Mouse (Mus musculus) adrenal gland, adult 8-10 months (tissue): ENCODE data around the gene Pipox. TPM values are rescaled to one million over a fixed set of nuclear protein-coding genes. Genes with fewer than 3 reads are reported as not detected.

Experiments used
- DNase-seq: peaks from one replicate; pipeline ENCODE4 v3.0.0; 2022
- total RNA-seq, 4 experiments: library from RNA; stranded (reverse); gene quantifications; 2 replicates each; pipeline ENCODE4 v1.2.4; 2022

Gene Pipox
- total RNA-seq, 4 experiments from 2014 or later = 0.89 to 2.4 (median 1.5) TPM

DNA sequence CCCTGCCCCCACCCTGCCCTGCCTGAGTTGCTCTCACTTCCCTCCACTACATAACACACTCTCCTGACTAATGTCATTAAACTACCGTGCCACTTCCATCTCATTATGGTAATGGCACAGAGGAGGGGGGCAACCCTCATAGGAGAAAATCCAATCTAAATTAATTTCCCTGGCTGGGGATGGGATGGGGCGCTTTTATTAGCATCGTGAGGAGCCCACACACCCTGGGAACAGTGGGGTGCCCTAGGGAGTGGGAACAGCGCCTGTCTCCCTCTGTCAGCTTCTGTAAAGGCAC lies 50.0 kb downstream of the Pipox start:
- DNase-seq = no peak

DNA sequence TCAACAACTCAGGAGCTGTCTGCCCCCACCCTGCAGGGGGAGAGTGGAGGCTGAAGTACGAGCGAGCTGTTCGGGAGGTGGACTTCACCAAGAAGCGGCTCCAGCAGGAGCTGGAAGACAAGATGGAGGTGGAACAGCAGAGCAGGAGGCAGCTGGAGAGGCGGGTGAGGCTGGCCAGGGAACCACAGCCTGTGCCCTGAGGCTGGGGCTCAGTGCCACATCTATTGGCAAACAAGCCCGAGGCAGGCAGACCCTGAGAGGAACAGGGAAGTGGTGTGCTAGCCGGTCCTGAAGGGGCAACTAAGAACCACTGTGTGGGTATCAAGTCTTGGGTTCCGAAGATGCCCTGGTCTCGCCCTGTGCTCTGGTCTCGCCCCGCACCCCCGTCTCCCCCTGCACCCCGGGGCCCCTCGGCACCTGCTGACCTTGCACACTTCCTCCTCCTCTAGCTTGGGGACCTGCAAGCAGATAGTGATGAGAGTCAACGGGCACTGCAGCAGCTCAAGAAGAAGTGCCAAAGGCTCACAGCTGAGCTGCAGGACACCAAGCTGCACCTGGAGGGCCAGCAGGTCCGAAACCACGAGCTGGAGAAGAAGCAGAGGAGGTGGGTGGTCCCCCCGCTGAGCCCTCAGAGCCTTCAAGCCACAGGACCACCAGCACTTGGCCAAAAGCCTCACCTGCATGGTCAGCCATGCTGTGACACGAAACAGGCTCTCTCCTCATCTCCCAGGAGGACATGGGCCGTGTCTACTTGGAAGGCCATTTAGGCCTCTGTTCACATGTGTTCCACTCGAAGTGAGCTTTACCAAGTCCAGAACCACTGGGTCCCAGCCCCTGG lies 50.6 kb downstream of the Pipox start:
- no peak for DNase-seq

DNA sequence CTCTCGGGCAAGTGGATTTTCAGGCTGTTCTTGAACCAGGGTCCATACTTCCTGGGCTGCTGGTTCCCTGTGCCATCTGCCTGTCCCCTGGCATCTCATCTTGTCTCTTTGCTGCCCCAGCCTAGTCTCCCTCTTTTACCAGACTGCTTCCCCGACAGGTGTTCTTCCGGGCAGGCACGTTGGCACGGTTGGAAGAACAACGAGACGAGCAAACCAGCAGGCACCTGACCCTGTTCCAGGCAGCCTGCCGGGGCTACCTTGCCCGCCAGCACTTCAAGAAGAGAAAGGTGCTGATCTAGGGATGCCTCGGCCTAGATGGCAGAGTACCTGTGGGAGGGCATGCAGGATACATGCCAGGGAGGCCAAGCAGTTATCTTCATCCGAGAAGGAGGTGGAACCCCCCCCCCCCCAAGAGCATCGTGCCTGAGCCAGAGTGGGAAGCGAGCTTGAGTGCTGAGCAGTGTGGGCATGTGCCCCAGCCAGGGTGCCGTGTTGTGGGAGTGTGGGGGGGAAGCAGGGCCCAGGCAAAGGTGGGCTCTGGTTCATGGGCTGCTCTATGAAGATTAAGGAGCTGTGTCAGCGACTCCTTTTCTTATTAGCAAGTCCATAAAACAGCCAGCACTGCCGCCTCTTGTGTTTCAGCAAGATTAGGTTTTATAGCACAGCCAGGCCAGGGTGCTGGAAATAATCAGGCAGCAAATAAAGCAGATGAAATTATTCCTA lies 53.2 kb downstream of the Pipox start:
- no peak for DNase-seq

DNA sequence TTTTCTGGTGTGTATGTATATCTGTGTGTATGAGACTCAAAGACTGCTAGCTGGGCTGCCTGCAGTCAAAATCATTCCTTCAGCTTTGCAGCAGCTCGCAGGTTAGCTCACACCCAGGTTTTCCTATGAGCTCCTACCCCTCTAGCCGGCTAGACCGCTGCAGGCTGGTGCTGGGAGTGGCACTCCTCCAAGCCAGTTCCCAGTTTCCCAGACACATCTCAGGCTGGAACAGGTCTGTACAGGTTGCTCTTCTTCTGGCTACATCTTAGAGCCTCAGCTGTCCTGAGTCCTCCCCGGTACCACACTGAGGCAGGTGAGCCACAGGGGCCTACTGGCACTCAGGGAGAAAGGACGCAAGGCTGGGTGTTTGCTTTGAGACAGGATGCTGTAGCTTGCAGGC lies 56.0 kb downstream of the Pipox start:
- DNase-seq = no peak

DNA sequence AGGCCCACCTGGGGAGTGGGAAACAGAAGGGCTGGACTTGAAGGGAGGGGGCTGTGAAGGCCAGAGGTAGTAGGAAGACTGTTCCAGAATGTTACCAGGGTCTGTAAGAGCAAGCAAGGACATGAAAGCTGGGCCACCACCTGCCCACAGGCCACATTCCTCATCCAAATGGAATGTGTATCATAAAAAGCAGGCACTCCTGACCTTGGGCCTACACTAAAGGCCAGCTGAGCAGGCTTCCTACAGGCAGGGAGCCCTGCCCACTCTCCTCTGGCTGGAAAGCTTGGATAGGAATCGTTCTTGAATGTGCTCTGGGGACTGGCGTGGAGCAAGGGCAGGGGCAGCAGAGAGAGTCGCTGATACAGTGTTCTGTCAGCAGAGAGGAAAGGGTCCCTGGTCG lies 57.1 kb downstream of the Pipox start:
- DNase-seq = no peak

DNA sequence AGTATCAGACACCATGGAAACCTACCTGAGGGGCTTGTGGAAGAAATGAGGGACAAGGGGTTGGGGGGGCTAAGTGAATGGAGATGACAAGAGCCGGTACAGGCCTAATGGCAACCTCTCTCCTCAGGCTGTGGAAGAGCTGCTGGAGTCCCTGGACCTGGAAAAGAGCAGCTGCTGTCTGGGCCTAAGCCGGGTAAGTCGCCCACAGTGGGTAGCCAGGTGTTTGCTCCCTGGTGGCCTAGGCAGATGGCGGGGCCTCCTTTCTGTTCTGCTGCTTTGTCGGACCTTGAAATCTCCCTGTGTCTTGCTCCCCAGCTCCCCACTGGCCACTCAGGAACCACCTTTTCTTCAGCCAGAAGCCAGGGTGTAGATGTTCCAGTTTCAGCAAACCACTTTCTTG lies 57.6 kb downstream of the Pipox start:
- no peak for DNase-seq

DNA sequence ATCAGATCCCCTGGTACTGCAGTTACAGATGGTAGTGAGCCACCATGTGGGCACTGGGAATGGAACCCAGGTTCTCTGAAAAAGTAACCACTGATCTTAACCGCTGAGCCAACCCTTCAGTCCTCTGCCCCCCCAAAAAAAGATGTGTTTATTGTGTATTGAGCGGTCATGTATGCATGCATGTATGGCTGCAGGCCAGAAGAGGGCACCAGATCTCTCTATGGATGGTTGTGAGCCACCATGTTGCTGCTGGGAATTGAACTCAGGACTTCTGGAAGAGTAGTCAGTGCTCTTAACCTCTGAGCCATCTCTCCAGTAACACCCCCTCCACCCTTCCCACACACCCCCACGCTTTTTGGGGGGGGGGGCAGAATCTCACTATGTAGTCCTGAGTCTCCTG lies 58.8 kb downstream of the Pipox start:
- no peak for DNase-seq

DNA sequence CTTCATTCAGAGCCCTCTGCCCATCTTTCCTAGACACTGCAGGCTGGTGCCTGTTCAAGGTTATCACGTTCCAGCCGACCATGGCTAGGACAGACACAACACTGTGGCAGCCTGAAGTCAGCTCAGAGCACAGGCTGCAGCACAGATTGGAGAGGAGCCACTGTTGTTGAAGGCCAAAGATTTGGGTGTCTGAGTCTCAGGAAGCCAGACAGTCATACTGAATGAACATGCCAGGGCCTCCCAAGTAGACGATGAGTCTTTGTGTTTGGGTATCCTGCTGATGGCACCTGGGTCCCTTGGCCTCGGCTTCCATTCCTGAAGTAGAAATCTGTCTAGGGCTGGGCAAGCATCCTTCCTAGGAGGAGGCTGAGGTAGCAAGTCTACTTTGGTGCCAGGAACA lies 61.4 kb downstream of the Pipox start:
- DNase-seq = no peak

DNA sequence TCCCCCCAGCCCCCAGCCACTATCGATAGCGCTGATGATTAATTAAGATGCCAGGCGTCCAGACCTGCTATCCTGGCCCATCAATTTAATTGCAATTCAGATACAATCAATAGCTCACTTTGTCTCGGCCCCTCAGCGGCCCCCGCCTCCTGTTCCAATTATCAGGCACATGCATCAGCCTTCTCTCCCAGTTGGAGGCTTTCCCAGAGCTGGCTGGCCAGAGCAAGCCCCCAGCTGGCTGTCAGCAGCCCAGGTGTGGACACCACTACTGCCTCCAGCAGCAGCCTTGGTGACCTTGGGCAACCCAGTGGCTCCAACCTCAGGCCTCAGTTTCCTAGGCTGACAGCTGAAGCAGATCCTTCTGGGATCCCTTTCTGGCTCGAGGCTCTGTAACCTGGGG lies 63.0 kb downstream of the Pipox start:
- no peak for DNase-seq

Other genes with a start within 250 kb of the Pipox start
- gene Nufip2, start 207.9 kb downstream of the Pipox start, total RNA-seq = 10 to 100 TPM; 85.4 to 88.9 (median 86.7) TPM
- gene Cryba1, start 168.8 kb downstream of the Pipox start, total RNA-seq = not detected
- gene Myo18a, start 130.8 kb downstream of the Pipox start, total RNA-seq = 100 to 1,000 TPM in 2 of 4 experiments, 10 to 100 TPM in 2; 61.9 to 158 (median 94.7) TPM
- not detected for gene Gm10277, start 106.3 kb downstream of the Pipox start, total RNA-seq
- 1 to 10 TPM; 3.1 to 6.8 (median 4.0) TPM for gene Sez6, start 36.7 kb upstream of the Pipox start, total RNA-seq
- 10 to 100 TPM; 50.6 to 78.2 (median 63.1) TPM for gene Phf12, start 88.7 kb upstream of the Pipox start, total RNA-seq
- gene Dhrs13, start 138.2 kb upstream of the Pipox start, total RNA-seq = 10 to 100 TPM; 11.0 to 23.6 (median 14.4) TPM
- 100 to 1,000 TPM in 2 of 4 experiments, 10 to 100 TPM in 2; 86.1 to 115 (median 101) TPM for gene Flot2, start 143.8 kb upstream of the Pipox start, total RNA-seq
- gene Eral1, start 186.3 kb upstream of the Pipox start, total RNA-seq = 10 to 100 TPM; 32.2 to 39.5 (median 37.2) TPM
- 10 to 100 TPM; 19.6 to 29.0 (median 22.4) TPM for gene Fam222b, start 200.6 kb upstream of the Pipox start, total RNA-seq